Mouse (Mus musculus): Measurements from ENCODE around the gene Fam20c. TPM values are rescaled to one million over a fixed set of nuclear protein-coding genes. Genes with fewer than 3 reads are reported as not detected.

Fam20c gene
- polyA plus RNA-seq, 1 experiment from 2014 or later, result 51.9 TPM

- Histone ChIP-seq H3K4me3 (no peak overlapping the region), H3K27me3 (replicated peaks) (no peaks in the 10 kb centered on the region), H3K27ac (no peak overlapping the region), H3K36me3 (no peaks in the 10 kb centered on the region), H3K9ac (no peak overlapping the region), H3K9me3 (no peaks in the 10 kb centered on the region), H3K4me2 (replicated peaks) (no peak overlapping the region), H3K4me1 (peaks cover 6% of the 10 kb centered on the region)
- 92% methylated on average over 3 of the region's 3 CpGs for WGBS
- ATAC-seq (ENCODE audit: low FRiP score, low read depth), result no peak
These were observed 80.6 kb downstream of the Fam20c start for GRCm38 (mm10) chr5:138834910-138835309.

- WGBS, result 95% methylated on average over 4 of the region's 4 CpGs
- Histone ChIP-seq H3K4me1 (no peaks in the 10 kb centered on the region), H3K27me3 (replicated peaks) (no peaks in the 10 kb centered on the region), H3K9me3 (0 out of 2 replicates have a peak, but pooled peaks cover 4% of the 10 kb centered on the region), H3K36me3 (no peaks in the 10 kb centered on the region), H3K4me3 (no peak overlapping the region), H3K4me2 (replicated peaks) (no peak overlapping the region), H3K9ac (no peak overlapping the region), H3K27ac (no peak overlapping the region)
- ATAC-seq (ENCODE audit: low FRiP score, low read depth), result no peak
These were observed 86.7 kb downstream of the Fam20c start for GRCm38 (mm10) chr5:138840981-138841380.

DNA sequence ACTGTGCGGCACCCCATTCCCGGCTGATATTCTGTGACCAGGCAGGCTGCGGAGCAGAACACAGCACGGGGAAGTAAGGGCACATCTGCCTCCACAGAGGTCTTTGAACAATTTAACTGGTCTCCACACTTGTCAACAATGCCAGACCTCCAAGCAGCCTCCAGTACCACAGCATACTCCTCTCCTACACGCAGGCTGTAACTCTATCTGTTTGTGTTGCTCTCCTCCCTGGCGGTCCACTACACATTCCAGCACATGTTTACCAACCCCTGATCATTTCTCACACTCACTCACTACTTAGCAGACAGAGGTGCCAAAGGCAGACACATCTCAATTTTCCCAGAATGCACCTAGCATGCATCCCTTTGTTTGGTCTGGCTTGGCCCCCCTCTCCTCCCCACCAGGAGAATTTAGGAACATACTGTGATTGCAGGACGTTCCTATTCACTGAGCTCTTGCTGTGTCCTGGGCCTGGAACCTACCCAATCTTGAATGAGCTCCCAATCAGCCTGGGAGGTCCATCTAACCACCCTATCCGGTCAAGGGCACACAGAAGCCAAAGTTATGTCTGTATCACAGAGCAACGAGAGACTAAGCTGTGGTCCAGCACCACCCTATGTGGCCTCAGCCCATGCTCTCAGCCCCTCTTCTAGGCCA is 89.0 kb downstream of the Fam20c start:
- WGBS, result 79% methylated on average over 9 of the region's 9 CpGs
- no peaks in the 10 kb centered on the region for H3K36me3 ChIP-seq
- ATAC-seq (ENCODE audit: low FRiP score, low read depth), result no peak
- H3K9me3 ChIP-seq, result 0 out of 2 replicates have a peak, but pooled peaks cover 4% of the 10 kb centered on the region
- no peak overlapping the region for H3K9ac ChIP-seq
- H3K4me3 ChIP-seq, result no peak overlapping the region
- H3K27ac ChIP-seq, result no peak overlapping the region
- H3K4me1 ChIP-seq, result peaks cover 6% of the 10 kb centered on the region; the same call in 1 of the 2 replicates
- no peaks in the 10 kb centered on the region for H3K27me3 ChIP-seq (replicated peaks)
- no peak overlapping the region for H3K4me2 ChIP-seq (replicated peaks)

- Histone ChIP-seq H3K4me2 (replicated peaks) (no peak overlapping the region), H3K27ac (no peak overlapping the region), H3K9ac (no peak overlapping the region), H3K4me1 (peaks cover 6% of the 10 kb centered on the region; the same call in 1 of the 2 replicates), H3K36me3 (no peaks in the 10 kb centered on the region), H3K4me3 (no peak overlapping the region), H3K27me3 (replicated peaks) (no peaks in the 10 kb centered on the region), H3K9me3 (no peaks in the 10 kb centered on the region)
- no peak for ATAC-seq (ENCODE audit: low FRiP score, low read depth)
- WGBS, result 69% methylated on average over 4 of the region's 4 CpGs
These were observed 92.2 kb downstream of the Fam20c start for GRCm38 (mm10) chr5:138846506-138846905.

- peak; percentile 81 for ATAC-seq (ENCODE audit: low FRiP score, low read depth)
- peaks cover 6% of the 10 kb centered on the region; the same call in 1 of the 2 replicates for H3K4me1 ChIP-seq
- no peak overlapping the region for H3K4me3 ChIP-seq
- H3K9me3 ChIP-seq, result no peaks in the 10 kb centered on the region
- H3K9ac ChIP-seq, result no peak overlapping the region
- H3K27me3 ChIP-seq (replicated peaks), result no peaks in the 10 kb centered on the region
- H3K27ac ChIP-seq, result no peak overlapping the region
- 6% methylated on average over 7 of the region's 7 CpGs for WGBS
- no peaks in the 10 kb centered on the region for H3K36me3 ChIP-seq
- peak overlapping the region; percentile 37 for H3K4me2 ChIP-seq (replicated peaks)
These were observed 93.8 kb downstream of the Fam20c start for GRCm38 (mm10) chr5:138848102-138848501.

DNA sequence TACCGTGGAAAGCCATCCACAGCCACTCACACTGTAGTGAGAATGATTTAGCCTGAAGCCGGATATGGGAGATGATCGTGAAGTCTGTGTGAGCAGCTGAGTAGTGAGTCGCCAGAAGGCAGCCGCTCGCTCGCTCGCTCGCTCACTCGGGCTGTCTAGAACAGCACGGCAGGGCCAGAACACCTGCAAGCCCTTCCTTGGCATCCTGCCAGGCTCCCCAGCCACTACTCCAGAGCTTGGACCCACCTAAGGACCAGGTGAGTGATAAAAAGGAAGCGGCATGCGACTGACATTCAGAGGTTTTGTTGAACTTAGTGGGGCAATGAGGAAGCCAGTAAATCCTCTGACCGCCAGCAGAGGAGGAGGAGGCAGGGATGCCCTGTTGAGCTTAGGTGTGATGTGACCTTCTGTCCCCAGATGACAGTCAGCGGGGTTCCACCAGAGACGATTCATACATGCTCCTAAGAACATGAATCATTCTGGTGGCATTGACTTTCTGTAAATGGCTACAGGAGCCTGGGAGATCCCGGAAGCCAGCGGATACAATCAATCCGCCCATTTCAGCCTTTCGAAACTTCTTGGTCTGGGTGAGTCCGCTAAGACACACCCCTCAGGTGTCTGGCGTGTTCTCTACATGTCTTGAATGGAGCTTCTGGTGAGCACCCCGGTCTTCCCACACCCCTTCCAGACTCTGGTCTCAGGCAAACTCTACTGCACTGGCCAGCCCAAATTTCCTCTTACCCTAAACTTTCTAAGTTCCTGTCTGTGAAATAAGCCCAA is 95.6 kb downstream of the Fam20c start:
- no peak overlapping the region for H3K4me2 ChIP-seq (replicated peaks)
- no peaks in the 10 kb centered on the region for H3K9me3 ChIP-seq
- no peak for ATAC-seq (ENCODE audit: low FRiP score, low read depth)
- WGBS, result 83% methylated on average over 23 of the region's 23 CpGs
- H3K36me3 ChIP-seq, result no peaks in the 10 kb centered on the region
- no peak overlapping the region for H3K27ac ChIP-seq
- peaks cover 6% of the 10 kb centered on the region; the same call in 1 of the 2 replicates for H3K4me1 ChIP-seq
- H3K4me3 ChIP-seq, result no peak overlapping the region
- no peak overlapping the region for H3K9ac ChIP-seq
- no peaks in the 10 kb centered on the region for H3K27me3 ChIP-seq (replicated peaks)

DNA sequence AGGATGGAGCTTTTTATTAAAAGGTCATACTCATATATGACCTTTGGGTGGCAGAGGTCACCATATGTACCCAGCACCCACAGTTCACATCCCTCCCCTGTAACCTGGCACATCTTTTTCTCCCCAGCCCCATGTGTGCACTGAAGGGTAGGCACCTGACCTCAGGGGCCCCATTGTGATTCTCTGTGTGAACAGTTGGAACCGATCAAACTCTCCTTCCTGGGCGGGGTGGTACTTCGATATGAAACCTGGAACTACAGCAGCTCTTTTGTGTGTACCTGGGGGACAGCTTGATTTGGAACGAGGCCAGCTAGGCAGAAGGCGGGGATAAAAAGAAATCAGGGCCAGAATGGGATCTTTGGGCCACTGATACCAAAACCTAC is 96.1 kb downstream of the Fam20c start:
- no peaks in the 10 kb centered on the region for H3K36me3 ChIP-seq
- no peak overlapping the region for H3K27ac ChIP-seq
- no peak overlapping the region for H3K4me2 ChIP-seq (replicated peaks)
- H3K9me3 ChIP-seq, result no peaks in the 10 kb centered on the region
- no peak overlapping the region for H3K4me3 ChIP-seq
- no peak overlapping the region for H3K9ac ChIP-seq
- H3K4me1 ChIP-seq, result peaks cover 6% of the 10 kb centered on the region; the same call in 1 of the 2 replicates
- no peaks in the 10 kb centered on the region for H3K27me3 ChIP-seq (replicated peaks)
- ATAC-seq (ENCODE audit: low FRiP score, low read depth), result no peak
- 92% methylated on average over 5 of the region's 5 CpGs for WGBS

- no peak for ATAC-seq (ENCODE audit: low FRiP score, low read depth)
- 92% methylated on average over 5 of the region's 5 CpGs for WGBS
These were observed 97.0 kb downstream of the Fam20c start for GRCm38 (mm10) chr5:138851296-138851780.

GRCm38 (mm10) chr5:138852151-138852550 is 97.8 kb downstream of the Fam20c start:
- Histone ChIP-seq H3K27me3 (replicated peaks) (no peaks in the 10 kb centered on the region), H3K4me2 (replicated peaks) (no peak overlapping the region), H3K36me3 (no peaks in the 10 kb centered on the region), H3K9ac (no peak overlapping the region), H3K9me3 (no peaks in the 10 kb centered on the region), H3K4me3 (no peak overlapping the region), H3K27ac (no peak overlapping the region), H3K4me1 (peaks cover 6% of the 10 kb centered on the region; the same call in 1 of the 2 replicates)
- 63% methylated on average over 4 of the region's 4 CpGs for WGBS
- ATAC-seq (ENCODE audit: low FRiP score, low read depth), result no peak

More at GRCm38 (mm10) chr5:138851296-138851780, 97.0 kb downstream of the Fam20c start:
- Histone ChIP-seq H3K9ac (no peak overlapping the region), H3K27ac (no peak overlapping the region), H3K36me3 (no peaks in the 10 kb centered on the region), H3K27me3 (replicated peaks) (no peaks in the 10 kb centered on the region), H3K4me3 (no peak overlapping the region), H3K4me2 (replicated peaks) (no peak overlapping the region), H3K9me3 (no peaks in the 10 kb centered on the region), H3K4me1 (peaks cover 6% of the 10 kb centered on the region; the same call in 1 of the 2 replicates)

GRCm38 (mm10) chr5:138853349-138853748 is 99.0 kb downstream of the Fam20c start:
- Histone ChIP-seq H3K27me3 (replicated peaks) (no peaks in the 10 kb centered on the region), H3K9ac (no peak overlapping the region), H3K27ac (no peak overlapping the region), H3K9me3 (no peaks in the 10 kb centered on the region), H3K4me2 (replicated peaks) (no peak overlapping the region), H3K36me3 (no peaks in the 10 kb centered on the region), H3K4me1 (no peaks in the 10 kb centered on the region), H3K4me3 (no peak overlapping the region)
- no peak for ATAC-seq (ENCODE audit: low FRiP score, low read depth)
- 73% methylated on average over 2 of the region's 2 CpGs for WGBS

DNA sequence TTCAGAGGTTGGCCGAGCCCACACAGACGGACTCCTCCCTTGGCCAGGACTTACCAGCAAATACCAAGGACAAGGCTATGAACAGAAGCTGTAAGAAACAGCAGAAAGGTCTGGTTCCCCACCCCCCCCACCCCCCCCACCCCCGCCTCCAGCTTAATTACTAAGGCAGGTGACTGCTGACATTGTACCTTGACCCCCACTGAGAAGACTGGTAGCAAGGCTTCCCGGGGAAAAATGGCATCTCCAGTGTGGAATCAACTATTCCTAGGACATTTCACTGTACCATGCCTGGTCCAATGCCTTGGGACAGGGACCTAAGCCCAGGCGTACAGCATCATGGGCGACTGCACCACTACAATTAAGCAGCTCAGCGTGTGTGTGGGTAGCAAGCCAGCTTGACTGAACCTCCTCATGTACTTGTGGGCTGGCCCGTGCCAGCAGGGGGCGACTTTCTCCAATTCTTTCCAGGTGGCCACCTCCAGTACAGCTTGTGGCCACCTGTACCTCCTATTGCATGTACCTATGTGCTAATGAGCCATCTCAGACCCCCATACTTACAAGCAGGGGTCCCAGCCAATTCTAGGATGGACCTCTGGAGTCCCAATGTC is 102.8 kb downstream of the Fam20c start:
- no peak overlapping the region for H3K9ac ChIP-seq
- H3K4me2 ChIP-seq (replicated peaks), result no peak overlapping the region
- WGBS, result 31% methylated on average over 9 of the region's 9 CpGs
- H3K9me3 ChIP-seq, result no peaks in the 10 kb centered on the region
- no peak overlapping the region for H3K27ac ChIP-seq
- H3K4me3 ChIP-seq, result no peak overlapping the region
- no peak for ATAC-seq (ENCODE audit: low FRiP score, low read depth)
- no peaks in the 10 kb centered on the region for H3K36me3 ChIP-seq
- no peaks in the 10 kb centered on the region for H3K27me3 ChIP-seq (replicated peaks)
- no peaks in the 10 kb centered on the region for H3K4me1 ChIP-seq

DNA sequence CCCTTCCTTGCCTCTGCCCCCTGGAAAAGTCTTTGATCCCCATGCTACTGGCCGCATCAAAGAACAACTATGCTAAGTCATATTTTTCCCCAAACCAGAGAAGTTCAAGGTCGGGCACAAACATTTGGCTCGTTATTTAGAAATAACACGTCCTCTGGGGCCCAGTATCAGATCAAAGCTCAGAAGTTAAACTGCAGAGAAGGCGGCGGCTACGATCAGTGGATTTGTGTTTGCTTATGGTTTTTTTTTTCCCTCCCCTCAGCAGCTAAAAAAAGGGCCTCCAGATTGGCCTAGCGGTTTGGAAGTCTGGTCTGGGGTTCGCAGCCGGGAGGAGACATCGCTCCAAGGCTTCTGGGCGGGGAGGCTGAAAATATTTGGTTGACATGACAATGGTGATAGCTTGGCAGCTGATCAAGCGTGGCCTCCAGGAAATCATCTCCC is 103.5 kb downstream of the Fam20c start:
- H3K36me3 ChIP-seq, result no peaks in the 10 kb centered on the region
- no peak overlapping the region for H3K9ac ChIP-seq
- H3K27me3 ChIP-seq (replicated peaks), result no peaks in the 10 kb centered on the region
- no peak for ATAC-seq (ENCODE audit: low FRiP score, low read depth)
- no peaks in the 10 kb centered on the region for H3K9me3 ChIP-seq
- H3K4me3 ChIP-seq, result no peak overlapping the region
- H3K4me2 ChIP-seq (replicated peaks), result no peak overlapping the region
- H3K27ac ChIP-seq, result no peak overlapping the region
- 73% methylated on average over 13 of the region's 13 CpGs for WGBS
- H3K4me1 ChIP-seq, result no peaks in the 10 kb centered on the region

Measured in neural tube, embryonic 12.5 days (tissue).